Mouse (Mus musculus) thymus, adult 2 months (tissue): ENCODE data around the gene Gm21188.
"Not testable (repeated sequence)": the region's sequence is repeated elsewhere in the genome, so short reads cannot be mapped to it uniquely, and the experiment has no call there.

ENCODE experiments used
- CTCF ChIP-seq: fragments of 200-500 bp; IDR thresholded peaks from 2 replicates; pipeline ENCODE4 v1.5.1; 2012; ENCODE audit warnings: mild to moderate bottlenecking, control low read depth, low read length, moderate library complexity, borderline replicate concordance; ENCODE audit not compliant: control insufficient read depth, poor library complexity, insufficient read depth; ENCODE audit errors: extremely low read depth
- POLR2A ChIP-seq: fragments of 200-500 bp; IDR thresholded peaks from 2 replicates; pipeline ENCODE4 v1.6.1; 2012; ENCODE audit warnings: mild to moderate bottlenecking, low read length, control low read depth, moderate library complexity; ENCODE audit not compliant: control insufficient read depth, poor library complexity, insufficient read depth; ENCODE audit errors: extremely low read depth

DNA sequence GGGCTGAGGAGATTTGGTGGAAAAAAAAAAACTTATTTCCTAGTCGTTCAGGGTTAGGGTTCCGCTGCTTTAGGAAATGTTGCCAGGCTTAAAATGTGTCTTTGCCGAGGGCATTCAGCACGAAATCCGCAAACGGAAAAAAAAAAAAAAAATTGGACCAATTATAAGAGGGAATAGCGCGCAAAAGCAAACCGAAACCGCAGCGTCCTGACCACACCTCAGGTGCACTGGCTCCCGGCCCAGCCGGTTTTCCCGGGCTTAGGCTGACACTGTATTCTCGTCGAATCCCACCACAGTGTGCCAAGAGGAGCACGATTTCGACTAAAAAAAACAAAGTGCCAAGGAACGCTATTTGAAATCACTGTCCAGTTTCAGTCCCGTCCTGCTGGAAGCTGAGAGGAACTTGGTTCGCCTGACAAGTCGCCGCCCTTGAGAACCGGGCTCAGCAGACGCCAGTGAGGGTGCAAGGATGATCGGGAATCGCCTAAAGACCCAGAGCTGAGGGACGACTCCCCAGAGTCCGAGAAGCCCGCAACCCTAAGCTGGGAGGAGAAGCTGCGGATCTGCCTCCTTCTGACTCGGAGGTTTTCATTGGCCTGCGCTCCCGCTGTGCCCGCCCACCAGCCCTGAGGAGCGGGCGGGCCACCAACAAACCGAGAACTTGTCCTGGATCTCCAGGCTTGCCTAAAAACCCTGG, 44.4 kb upstream of the Gm21188 start:
- TF ChIP-seq CTCF, POLR2A: not testable (repeated sequence)
